ENCODE assay signal across 8 mouse cellular contexts in the genomic region with DNA sequence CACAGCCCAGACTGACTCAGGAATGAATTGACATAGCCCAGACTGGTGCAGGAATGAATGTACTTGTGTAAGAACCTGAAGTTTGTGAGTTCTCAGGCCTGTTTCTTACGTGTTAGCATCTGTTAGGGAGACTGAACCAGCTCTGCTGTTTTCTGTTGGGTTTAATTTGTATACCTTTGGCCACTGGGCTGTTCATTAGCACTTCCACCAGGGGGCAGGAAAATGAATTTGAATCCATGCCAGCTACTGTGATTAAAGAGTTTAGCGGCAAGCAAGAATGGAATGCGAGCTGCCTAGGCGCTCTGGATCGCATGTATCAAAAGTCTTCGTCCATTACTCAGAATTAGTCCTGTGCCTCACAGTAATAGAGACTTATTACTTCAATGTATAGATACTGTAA.
DNase-seq lines count a peak whose midpoint lies in the region.

No protein-coding gene starts in this region.

- intact Hi-C loops in left cerebral cortex, postnatal 10 days (cut with DNase I): no loop called here

- DNase-seq in left cerebral cortex, postnatal 10 days (ENCODE audit: extremely low spot score in 1 of 2, low spot score in 2 of 2): peak; percentile 45 to 48
- no peak for DNase-seq in left cerebral cortex, adult 11 months (ENCODE audit: low spot score)
- peak; percentile 39 for DNase-seq in ES-CJ7 (ENCODE audit: low read depth, low spot score)
- peak; percentile 75 for DNase-seq in cerebellum, adult 11-12 months
- DNase-seq in gastrocnemius, postnatal 10 days: peak; percentile 60
- peak; percentile 73 to 74 for DNase-seq in kidney, postnatal 4 days
- DNase-seq in natural killer cell, adult 2 months (ENCODE audit: low spot score in 2 of 2): peak; percentile 3 to 14
- DNase-seq in right cerebral cortex, postnatal 36 days (ENCODE audit: low spot score in 2 of 2): no peak

Comparison
In these comparisons a context has a peak if more than half of its experiments do, and no peak if none do; other contexts are left out.
1. DNase-seq: peak in left cerebral cortex, postnatal 10 days (2 of 2), ES-CJ7 (single experiment), cerebellum, adult 11-12 months (single experiment), gastrocnemius, postnatal 10 days (single experiment), kidney, postnatal 4 days (2 of 2) and natural killer cell, adult 2 months (2 of 2); none in left cerebral cortex, adult 11 months (single experiment) and right cerebral cortex, postnatal 36 days (0 of 2).